Mouse (Mus musculus) regulatory T cell (primary cell): ENCODE measurements around the gene Hras.

Experiments
- in situ Hi-C: fragments of 300-600 bp; cut with MboI, MseI; formaldehyde crosslinking; loops from one replicate; pipeline ENCODE4 v1.15.1; 2025; ENCODE audit warnings: high pct_unique_total_duplicates

The Hras gene

DNA sequence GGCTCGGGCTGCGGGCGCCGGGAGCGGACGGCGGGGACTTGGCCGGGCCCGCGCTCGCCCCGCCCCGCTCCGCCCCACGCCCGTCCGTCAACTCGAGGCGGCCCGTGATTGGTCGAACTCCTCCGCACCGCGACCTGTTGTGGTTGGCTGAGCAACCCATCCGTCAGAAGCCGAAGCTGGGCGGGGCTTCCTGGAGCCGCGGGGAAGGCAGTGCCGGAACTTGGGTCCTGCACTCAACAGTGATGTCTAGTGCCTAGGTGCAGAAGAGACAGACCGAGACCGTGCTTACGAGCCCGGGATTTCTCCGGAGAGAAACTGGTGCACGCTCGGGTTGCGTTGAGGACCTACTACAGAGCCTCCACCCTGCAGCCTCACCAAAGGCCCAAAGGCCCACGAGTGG is at the start of gene Hras, which contains the start of gene Lrrc56:
TSS of gene Hras (minus strand) at position 58 of the 400 bp plus-strand sequence.
TSS of gene Lrrc56 (plus strand) at position 210 of the 400 bp plus-strand sequence.
- in situ Hi-C loops = no loop called here

DNA sequence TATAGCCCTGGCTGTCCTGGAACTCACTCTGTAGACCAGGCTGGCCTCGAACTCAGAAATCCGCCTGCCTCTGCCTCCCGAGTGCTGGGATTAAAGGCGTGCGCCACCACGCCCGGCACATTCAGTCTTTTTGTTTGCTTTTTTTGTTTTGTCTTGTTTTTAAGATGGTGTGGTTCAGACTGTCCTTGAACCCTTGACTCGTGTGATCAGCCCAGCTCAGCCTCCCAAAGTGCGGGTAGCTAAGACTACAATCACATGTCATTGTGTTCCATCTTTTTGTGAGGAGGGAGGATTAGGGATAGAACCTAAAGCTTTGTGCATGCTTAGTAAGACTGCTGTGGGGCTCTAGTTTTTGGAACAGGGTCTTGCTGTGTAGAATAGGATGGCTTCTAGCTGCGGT is 37.7 kb upstream of the Hras start:
- in situ Hi-C loops = no loop called here

DNA sequence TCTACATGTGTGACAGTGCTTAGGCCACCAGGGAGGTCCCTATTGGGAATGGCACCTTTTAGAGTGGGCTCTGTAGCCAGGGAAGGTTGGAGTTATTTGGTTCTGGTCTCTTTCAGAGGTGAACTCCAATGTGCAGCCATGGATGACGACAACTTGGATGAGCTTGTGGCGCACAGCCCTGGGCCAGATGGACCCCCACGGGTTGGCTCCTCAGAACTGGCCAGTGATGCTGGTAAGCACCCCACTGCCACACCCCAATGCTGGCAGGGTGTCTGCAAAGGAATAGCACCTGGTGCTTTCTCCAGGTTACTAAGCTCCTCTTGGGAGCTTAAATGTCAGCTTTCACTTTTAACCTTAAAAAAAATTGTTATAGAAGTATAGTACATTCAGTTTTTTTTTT is 37.3 kb upstream of the Hras start:
- in situ Hi-C loops = no loop called here

DNA sequence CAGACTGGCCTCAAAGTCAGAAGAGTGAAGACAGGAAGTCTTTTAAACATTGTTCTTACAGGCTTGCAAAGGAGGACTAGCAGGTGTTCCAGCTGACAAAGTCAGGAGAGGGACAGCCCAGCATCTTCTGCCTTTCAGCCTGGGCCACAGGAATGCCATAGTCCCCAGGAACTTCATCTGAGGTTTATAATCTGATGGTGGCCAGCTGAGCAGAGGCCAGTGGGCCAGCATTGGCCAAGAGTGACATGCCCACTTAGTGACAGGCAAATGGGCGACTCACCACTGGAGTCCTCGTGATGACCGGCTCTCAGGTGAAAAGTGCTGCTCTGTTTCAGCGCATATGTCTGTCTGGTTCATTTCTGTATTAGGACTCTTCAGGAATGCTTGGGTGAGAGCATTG is 36.8 kb upstream of the Hras start:
- in situ Hi-C loops = no loop called here

DNA sequence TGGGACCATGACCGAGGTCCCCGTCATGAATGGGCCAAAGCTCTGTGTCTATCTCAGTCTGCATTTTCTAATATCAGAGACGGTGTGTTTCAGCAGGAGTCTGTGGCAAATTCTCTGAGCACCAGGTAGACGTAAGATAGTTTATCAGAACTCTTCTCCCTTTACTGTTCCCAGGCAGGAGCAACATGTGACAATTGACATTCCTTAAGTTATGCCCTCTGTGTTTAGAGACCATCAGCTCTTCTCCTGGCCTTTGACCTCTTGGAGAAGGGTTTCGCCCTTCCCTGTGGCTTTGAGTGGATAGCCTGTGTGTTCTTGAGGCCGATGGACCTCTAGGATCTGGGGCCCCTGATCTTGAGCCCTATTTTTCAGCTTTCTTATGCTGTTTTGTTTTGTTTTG is 35.9 kb upstream of the Hras start:
- in situ Hi-C loops = no loop called here

DNA sequence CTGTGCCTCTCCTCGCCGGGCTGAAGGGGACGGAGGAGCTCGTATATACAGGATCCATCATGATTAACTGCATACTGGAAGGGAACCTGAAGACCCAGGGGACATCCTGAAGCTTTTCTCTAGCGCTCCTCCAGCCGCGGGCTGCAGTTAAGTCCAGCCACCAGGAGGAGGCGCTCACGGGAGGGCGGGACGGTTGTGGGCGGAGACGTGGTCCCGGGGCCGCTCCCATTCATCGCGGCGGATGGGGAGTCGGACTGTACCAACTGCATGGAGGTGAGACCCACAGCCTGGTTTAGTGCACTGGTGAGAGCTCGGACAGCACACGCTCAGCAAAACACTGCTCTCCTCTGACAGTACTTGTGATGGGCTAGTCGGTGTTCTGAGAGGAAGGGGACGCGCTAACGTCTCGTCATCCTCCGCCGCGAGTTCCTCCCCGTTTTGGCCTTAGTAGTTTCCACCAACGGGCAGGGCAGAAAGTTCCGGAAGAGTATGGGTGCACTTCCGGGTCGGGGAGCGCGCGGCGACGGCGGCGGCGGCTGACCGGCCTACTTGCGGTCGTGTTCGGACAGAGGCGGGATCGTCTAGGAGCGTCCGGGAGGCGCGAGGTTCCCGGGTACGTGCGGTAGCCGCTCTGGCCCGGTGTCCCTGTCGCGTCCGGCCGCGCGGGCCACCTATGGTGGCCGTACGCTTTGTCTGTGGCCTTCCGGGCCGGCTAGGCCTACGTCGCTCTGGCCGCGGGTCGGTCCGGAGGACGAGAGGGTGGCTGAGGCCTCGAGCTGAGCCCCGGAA is 34.7 kb upstream of the Hras start, which contains the start of gene Phrf1:
TSS of gene Phrf1 (plus strand) at position 506 of the 789 bp plus-strand sequence.
- in situ Hi-C loops = no loop called here

DNA sequence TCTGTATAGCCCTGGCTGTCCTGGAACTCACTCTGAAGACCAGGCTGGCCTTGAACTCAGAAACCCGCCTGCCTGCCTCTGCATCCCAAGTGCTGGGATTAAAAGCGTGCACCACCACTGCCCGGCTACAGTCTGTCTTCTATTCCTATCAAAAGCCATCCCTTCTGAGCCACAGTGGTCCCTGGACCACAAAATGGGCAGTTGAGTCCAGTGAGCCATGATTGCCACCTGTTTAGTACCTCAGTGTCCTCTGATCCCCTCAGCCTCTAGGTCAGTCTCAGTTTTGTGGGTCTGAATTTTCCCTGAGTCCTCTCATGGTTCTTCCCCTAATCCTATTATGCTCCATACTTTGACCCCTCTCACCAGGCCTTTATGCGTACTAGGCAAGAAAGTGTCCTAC is 34.0 kb upstream of the Hras start:
- in situ Hi-C loops = no loop called here

DNA sequence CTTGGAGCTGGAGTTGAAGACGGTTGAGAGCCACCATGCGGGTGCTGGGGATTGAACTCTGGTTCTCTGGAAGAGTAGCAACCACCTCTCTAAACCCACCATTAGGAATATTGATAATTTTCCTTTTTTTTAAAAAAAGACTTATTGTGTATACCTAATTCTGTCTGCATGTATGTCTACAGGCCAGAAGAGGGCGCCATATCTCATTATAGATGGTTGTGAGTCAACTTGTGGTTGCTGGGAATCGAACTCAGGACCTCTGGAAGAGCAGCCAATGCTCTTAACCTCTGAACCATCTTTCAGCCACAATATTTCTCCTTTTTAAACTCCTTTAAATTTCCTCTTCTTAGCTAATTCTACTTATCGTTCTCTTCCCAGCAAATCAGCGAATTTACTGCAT is 32.7 kb upstream of the Hras start:
- in situ Hi-C loops = no loop called here

DNA sequence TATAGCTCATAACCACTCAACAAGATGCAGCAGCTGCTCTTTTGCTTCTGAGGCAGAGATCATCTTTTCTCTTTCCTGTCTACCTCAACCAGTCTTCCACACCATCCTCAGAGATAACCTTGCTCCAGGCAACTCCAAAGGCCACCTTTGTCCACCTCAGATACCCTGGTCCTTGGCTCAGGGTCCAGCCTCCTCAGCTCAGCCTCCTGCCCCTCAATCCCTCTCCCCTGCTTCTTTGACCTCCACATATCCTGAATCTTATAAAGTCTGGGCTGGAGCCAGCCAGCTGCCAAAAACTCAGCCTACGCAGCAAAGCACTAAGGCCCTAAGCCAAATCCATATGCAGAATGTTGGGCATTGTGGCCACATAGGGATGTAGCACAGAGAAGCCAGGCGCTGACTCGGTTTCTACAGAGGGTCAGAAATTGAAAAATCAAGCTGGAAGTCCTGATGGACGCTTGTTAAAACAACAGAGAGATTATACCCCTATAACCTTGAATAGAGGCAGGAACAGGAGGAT is 29.0 kb upstream of the Hras start:
- in situ Hi-C loops = no loop called here

DNA sequence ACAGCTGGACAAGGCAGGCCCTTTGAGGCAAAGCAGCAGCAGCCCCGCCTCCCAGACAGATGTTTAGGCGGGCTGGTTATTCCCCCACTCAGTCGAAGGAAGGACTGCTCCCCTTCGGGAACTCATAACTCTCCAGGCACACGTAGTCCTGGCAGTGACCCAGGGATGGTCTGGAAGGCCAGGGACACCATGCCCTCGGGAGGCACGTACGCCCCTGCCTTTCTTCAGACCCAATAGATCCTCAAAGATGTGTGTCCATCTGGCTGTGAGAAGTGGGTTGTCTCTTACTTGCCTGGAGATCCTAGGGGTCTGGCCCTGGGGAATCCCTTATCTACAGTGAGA is 28.3 kb upstream of the Hras start:
- in situ Hi-C loops = no loop called here

DNA sequence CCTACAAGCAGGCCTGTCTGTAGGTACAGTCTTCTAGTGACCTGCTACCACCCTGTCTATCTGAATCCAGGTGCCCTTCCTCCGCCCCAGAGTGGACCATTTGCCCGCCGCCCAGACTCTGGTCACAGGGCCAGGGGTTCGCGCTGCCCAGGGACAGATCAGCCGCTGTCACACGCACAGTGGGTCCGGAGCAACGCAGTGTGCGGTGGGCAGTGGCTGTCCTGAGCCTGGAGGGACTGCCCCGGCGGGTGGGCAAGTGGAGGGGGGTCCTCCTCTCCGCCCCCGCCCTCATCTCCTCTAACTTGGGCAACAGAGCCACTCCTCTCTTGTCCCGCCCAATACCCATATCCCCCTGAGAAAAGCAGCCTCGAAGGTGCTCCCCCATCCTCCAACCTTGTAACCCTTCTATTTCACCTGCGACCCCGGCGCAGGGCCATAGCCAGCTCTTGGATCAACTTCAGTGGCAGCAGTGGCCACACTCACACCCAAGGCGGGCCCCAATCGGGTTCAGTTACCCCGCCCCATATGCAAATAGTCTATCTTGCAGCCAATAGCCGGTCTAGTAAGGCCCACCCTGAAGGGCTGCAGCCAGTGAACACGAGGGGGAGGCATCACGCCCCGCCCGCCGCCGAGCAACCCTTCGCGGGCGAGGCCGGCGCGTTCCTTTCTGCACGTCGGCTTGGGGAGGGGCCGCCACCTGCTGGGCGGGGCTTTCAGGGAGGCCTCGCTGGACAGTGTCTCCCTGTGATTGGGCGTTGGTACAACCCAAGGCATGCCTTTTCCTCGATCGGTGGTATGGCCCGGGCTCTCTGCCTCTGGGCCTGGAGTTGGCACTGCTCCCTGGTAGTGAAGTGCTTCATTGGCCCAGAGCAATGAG is 27.7 kb upstream of the Hras start:
- in situ Hi-C loops = no loop called here

DNA sequence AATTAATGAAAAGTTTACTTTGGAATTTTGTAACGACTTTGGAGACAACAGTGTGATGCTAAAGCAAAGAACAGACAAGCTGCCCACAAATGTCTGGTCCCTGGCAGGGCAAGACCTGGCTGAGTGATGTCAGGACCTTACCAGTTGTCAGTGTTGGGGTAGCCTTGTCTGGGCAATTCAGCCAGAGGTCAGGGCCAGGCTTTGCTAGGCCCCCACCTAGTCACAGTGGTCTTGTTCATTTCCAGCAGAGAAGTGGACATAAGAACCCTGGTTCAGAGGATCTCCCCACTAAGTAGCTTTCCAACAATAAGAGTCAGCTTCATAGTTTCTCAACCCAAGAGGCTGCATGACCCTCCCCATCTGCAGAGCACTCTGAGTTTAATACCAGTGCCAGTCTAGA is 26.6 kb upstream of the Hras start:
- in situ Hi-C loops = no loop called here

DNA sequence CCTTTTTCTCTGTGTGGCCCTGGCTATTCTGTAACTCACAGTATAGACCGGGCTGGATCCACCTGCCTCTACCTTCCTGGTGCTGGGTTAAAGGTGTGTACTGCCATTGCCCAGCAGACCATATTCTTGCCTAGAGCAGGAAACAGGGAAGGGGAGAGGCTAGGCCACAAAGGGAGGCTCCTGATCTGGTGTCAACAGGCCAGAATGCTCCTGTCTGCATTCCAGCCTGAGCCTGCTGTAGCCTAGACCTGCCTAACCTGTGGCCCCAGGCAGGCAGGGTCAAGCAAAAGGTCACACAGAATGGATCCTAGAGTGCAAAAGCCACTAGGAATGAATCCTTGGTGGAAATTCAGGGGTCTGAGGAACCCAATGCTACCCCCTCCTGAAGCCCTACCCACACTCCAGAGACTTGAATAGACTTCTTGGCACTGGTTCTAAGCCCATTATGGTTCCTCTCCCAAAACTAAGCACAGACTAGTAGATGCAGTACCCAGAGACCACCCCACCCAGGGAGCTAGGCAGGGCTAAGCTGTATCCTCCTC is 25.8 kb upstream of the Hras start:
- in situ Hi-C loops = no loop called here

DNA sequence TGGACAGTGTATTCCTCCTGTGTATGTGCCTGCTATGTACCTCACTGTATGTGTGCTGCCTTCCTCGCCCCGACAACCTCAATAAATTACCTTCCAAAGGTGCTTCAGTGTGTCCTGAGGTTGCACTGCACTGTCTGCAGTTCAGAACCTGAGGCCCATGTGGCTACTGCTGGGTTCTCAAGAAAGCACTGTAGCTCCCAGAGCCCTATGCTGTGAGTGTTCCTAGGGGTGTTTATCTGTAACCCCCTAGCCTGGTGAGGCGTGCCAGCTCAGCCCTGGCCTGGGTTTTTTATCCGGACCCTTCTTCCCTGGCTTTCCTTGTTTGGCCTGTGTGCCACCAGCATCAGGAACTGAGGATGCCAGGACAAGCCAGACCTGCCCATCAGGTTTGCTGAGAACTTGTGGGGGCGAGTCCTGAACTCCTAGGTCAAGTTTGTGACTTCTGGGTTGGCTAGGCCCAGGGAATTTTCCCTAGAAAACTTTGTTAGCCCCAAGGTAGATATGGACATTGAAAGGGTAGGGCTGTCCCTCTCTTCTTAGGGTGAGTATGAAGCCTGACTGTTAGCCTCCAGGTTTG is 24.8 kb upstream of the Hras start:
- in situ Hi-C loops = no loop called here

DNA sequence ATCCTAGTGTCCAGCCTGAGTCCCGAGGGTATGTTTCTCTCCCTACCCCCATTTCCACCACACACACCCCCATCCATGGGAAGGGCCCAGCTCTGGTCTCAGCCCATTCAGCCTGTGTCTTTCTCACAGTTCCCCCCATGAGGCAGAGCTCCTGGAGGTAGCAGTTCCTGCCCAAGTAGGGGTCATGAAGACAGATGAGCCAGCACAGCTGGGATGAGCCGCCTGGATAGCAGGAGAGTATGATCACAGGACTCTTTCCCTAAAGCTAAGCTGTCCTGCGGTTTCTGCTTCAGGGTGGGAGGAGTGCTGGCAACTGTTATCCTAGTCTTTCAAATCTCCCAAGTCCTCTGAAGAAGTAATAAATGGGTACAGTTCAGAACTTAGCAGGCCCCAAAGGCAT is 24.3 kb upstream of the Hras start:
- in situ Hi-C loops = no loop called here

DNA sequence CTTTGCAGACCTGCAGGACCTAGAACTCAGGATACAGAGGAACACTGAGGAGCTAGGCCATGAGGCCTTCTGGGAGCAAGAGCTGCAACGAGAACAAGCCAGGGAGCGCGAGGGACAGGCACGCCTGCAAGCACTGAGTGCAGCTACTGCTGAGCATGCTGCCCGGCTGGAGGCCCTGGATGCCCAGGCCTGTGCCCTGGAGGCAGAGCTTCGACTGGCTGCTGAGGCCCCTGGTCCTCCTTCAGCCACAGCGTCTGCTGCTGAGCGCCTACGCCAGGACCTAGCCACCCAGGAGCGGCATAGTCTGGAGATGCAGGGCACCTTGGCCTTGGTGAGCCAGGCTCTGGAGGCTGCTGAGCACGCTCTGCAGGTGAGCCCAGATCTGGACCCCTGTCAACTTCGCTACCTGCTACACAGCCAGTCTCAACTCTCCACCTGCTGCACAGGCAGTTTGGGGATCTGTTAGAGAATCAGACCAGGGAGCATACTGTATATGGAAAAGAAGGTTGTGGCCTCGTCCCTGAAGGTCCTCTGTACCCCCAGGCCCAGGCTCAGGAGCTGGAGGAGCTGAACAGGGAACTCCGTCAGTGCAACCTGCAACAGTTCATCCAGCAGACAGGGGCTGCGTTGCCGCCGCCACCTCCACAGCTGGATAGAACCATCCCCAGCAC is 23.7 kb upstream of the Hras start:
- in situ Hi-C loops = no loop called here

DNA sequence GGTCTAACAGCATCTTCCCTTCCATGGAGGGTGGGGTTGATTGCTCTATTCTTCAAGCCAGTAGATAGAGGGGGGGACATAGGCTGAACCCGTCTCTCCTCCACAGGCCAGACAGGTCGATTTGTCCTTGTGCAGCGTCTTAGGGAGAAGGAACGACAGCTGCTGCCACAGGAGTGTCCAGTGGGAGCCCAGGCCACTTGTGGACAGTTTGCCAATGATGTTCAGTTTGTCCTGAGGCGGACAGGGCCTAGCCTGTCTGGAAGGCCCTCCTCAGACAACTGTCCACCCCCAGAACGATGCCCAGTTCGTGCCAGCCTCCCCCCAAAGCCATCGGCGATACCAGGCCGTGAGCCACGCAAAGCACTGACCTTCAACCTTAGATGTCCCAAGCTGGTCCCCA is 23.1 kb upstream of the Hras start:
- in situ Hi-C loops = no loop called here

DNA sequence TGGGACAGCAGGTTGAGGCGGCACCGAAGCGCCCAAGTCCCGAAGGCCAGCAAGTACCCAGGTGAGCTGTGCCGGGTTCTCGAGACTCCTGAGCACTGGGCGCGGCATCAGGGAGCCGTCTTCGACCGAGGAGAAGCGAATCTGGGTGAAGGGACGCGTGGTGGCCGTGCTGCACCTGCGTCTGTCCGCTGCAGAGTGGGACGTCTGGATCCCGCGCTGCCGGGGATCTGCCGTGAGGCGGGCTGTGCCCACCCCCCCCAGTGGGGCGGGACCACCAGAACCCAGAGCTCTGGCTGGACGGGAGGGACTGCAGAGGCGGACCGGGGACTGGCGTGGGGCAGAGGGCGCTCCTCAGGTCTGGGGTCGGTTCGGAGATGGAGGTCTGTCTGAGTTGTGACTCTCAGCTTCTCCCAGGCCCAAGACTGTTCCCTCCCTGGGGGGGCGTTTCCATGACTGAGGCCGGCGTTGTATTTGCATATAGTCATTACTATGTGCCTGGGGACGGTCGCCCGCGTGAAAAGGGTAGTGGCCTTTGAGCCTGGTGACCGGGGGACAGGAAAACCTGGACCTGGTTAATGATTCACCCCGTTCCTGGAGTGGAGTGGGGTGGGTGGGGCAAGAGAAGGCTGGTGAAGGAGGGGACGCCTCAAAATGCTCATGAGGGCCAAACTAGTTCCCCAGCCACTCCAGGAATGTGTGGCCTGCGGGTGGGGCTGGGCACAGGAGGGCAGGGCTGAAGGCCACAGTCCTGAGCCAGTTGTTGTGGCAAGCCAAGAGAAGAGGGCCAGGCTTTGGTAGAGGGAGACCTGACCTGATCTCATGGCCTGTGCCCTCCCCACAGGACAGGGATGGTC is 22.3 kb upstream of the Hras start:
- in situ Hi-C loops = no loop called here

DNA sequence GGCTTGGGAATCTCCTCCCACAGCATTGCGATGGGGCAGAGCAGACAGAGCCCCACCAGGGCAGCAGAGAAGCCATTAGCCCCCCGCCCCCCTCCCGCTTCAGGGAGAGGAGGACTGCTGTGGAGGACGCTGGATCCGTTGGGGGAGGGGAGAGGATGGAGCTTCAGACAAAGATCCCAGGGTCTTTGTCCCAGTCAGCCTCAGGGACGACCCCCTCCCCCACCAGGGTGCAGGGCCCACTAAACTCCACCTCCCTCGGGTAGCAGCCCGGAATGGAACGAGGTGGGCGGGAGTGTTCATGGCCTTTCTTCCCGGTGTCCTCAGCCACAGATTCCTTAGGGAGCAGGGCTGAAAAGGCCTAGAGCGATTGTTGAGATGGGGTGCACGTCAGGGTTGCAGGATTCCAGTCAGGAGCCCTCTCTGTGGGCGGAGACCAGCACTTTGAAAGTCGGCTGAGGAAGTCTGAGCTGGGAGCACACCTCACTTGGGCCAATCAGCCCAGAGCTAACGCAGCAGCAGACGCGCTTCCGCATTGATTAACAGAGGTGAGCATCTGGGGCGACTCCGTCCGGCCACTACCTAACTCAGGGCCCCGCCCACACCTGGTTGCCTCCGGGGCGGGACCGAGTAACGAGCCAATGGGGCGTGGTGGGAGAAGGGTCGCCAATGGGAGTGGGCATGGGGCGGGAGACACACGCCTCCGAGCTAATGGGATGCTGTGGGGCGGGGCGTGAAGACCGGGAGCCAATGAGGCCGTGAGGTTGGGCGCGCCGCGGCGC is 21.5 kb upstream of the Hras start, which contains the start of gene Rassf7:
TSS of gene Rassf7 (plus strand) at position 760 of the 779 bp plus-strand sequence.
- in situ Hi-C loops = no loop called here

DNA sequence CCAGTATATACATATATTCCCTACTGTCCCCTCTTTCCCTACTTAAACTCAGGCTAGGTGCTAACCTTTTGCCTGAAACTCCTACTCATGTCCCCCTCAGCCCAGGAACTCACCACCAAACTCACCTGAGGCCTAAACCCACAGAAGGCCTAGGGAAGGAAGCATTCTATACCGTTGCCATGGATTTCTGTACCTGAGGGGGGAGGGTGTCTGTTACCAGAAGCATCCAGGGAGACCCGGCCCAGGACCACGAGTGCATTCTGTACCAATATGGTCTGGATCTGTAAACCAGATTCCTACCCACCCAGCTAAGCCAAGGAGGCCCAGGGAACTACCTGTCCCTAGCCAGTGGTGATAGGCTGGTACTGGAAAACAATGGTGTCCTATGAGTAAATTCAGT is 20.5 kb upstream of the Hras start:
- in situ Hi-C loops = no loop called here
